Mouse (Mus musculus) heart, postnatal 14 days (tissue): Measurements from ENCODE around the gene Dtx3l. TPM values are rescaled to one million over a fixed set of nuclear protein-coding genes. Genes with fewer than 3 reads are reported as not detected.

Experiments
- DNase-seq, 2 experiments: peaks; one replicate each; pipeline ENCODE4 v3.0.0; 2021 to 2022
- intact Hi-C: fragments of 180-260 bp; cut with DNase I; formaldehyde crosslinking; loops from one replicate; pipeline ENCODE4 v1.15.1; 2025
- total RNA-seq, 2 experiments: library from RNA; stranded (reverse); gene quantifications; 2 replicates each; pipeline ENCODE4 v1.2.3; 2021

Dtx3l gene
- total RNA-seq, 2 experiments from 2014 or later = 9.4 to 9.9 TPM

GRCm38 (mm10) chr16:35933181-35933580 lies 5.8 kb downstream of the Dtx3l start:
- intact Hi-C loops = loop anchor here (10.0 kb wide), 1 partner anchor 198 kb away; no protein-coding TSS in a partner anchor

GRCm38 (mm10) chr16:35932179-35933055 lies 6.5 kb downstream of the Dtx3l start:
- intact Hi-C loops = loop anchor here (10.0 kb wide), 1 partner anchor 198 kb away; no protein-coding TSS in a partner anchor
- no peak for DNase-seq

More at GRCm38 (mm10) chr16:35933181-35933580, 5.8 kb downstream of the Dtx3l start:
- DNase-seq = no peak

- no peak for DNase-seq
- intact Hi-C loops = no loop called here
These were observed 14.6 kb downstream of the Dtx3l start for GRCm38 (mm10) chr16:35924341-35924740.

- intact Hi-C loops = no loop called here
- DNase-seq = no peak
These were observed 15.3 kb downstream of the Dtx3l start for GRCm38 (mm10) chr16:35923546-35924198.

DNA sequence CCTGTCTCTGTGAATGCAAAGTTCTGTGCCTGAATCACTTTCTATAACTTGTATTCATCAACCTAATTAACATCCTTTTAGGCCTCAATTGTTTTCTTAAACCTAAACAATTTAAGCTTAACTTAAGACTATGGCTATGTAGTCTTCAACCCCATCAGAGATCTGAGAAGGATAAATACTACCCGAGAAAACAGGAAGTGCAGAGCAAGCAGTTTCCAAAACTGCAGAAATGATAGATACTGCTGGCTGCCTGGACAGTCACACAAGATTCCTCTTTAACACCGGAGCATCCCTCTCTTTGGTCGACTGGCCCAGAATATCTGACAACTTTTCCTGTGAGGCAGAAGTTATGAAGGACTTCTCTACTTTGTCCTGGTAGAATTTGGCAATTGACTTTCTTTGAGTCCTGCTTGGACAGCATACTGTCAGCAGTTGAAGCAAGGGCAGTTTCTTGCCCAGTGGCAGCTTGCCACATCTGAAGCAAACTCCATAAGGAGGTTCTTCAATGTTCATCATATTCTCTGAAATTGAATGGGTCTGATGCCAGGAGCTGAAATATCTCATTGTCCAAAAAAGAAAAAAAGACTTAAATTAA lies 16.6 kb downstream of the Dtx3l start:
- no peak for DNase-seq
- intact Hi-C loops = no loop called here

DNA sequence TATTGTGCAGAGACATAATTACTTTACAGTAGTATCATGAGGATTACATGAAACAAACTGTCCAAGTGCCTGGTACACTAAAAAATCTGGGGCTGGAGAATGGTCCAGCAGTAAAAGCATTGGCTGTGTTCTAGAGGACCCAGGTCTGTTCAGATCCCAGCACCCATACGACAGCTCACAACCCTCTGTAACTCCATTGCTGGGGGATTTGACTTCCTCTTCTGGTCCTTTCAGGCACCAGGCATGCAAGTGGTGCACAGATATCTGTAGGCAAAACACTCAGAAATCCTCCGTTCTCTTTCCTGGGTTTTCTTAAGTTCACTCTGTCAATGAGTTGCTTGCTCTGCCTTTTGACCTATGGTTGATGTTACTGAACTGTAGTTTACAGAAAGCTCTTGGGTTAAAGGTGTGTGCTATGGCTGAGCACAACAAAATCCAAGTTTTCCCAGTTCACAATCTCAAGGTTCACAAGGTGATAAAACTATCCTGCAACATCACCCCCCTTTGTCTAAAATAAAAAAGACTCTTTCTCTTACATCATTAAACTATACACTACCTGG lies 17.2 kb downstream of the Dtx3l start:
- no peak for DNase-seq
- intact Hi-C loops = no loop called here

DNA sequence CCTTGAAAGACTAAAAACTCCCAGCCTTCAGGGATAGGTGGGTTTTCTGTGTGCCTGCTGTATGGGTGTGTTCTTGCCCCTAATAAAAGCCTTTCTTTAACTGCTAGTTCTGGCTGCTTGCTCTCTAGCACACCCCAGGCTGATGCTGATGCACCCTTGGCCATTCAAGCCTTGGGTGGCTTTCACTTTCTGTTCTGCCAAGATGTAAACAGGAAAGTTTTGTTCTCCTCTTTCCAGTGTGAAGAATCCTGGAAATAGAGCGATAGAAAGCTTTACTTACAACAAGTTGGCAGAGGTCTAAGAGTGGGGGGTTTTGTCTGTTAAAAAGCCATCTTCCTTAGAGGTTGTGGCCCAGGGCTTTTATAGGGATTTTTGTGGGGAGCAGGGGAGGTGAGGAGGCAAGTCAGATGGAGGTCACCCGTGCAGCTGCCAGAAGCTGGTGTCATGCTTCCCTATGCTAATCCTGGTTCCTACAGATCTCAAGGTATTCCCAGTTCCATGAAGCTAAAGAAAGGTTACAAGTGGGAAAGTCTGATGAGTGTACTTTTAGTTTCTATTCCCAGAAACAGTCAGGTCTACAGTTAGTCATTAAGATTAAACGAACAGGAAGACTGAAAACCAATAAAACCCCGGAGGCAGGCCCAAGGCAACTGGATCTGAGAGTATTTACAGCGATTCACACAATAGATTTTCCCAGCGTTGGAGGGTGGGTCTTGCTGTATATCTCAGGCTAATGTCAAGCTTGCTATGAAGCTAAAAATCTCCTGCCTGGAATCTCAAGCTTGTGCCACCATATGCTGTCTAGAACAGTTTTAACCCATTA lies 20.0 kb downstream of the Dtx3l start:
- no peak for DNase-seq
- intact Hi-C loops = no loop called here

GRCm38 (mm10) chr16:35914301-35914700 lies 24.6 kb downstream of the Dtx3l start:
- intact Hi-C loops = no loop called here
- no peak for DNase-seq

DNA sequence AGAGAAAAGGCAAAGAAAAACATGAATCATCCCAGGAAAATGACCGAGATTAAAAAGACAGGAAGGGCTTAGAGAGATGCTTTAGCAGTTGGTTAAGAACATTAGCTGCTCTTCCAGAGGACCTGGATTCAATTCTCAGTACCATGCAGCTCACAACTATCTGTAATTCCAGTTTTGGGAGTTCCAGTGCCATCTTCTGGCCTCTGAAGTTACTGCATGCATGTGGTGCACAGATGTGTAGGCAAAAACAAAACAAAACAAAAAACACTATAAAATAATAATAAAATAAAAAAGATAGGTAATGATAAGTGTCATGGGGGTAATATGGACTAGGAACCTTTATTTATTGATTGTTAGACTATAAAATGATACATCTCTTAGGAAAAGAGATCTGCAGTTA lies 25.4 kb downstream of the Dtx3l start:
- DNase-seq = peak in 1 of 2 experiments; percentile 35

DNA sequence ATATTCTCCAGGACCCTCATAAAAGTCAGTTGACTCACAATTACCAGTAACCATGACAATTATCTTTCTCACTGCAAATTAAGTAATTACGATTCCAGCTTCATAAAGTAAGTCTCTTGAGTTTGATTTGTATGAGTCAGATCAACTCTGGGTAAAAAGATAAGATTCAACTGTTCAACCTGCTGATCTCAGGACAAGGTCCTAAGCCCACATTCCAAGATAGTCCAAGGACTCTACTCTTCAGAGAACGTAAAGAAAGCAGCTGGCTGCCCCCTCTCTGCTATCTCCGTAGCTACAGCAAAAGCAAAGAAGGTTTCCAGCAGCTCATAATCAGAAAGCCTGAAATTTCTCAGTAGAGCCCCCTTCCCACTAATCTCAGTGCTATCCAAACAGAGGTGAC lies 27.5 kb downstream of the Dtx3l start:
- intact Hi-C loops = no loop called here
- no peak for DNase-seq

More for the DNA sequence above, 25.4 kb downstream of the Dtx3l start:
- intact Hi-C loops = no loop called here

- intact Hi-C loops = no loop called here
- peak; percentile 4 to 12 for DNase-seq
These were observed 31.3 kb downstream of the Dtx3l start for GRCm38 (mm10) chr16:35907432-35908201.

DNA sequence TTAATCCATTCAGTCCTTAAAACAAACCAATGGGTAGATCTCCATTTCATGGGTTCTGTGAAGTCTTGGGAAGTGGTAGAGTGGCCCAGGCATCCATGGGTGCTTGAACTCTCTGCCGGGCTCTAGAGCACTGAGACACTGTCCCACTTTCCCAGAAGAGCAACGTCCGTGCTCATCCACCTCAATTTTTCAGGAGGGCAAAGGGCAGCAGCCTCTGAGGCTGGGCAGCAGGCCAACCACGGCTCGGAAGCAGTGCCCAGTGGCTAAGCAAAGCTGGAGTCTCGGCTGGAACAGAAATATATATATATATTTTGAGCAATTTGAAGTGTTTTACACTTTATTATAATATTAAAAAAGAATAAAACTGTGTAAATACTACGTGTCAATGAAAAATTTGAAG lies 32.1 kb downstream of the Dtx3l start:
- intact Hi-C loops = no loop called here
- no peak for DNase-seq

GRCm38 (mm10) chr16:35905819-35906485 lies 33.0 kb downstream of the Dtx3l start:
- intact Hi-C loops = no loop called here
- no peak for DNase-seq

DNA sequence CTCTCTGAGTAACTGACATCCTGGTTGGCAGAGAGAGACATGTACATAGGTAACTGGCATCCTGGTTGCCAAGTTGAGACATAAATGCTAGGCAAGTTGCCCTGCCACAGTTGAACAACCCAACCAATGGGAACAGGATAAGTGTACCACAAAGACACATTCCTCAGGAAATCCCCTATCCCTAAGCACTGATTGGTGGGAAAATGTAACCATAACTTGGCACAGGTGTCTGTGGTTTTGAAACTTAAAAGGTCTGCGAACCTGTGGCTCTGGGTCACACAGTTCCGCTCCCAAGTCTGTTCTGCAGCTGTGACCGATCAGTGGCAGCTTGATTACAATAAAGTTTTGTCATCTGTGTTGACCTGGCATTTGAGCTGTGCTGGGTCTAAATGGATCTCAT lies 33.6 kb downstream of the Dtx3l start:
- intact Hi-C loops = no loop called here
- no peak for DNase-seq

DNA sequence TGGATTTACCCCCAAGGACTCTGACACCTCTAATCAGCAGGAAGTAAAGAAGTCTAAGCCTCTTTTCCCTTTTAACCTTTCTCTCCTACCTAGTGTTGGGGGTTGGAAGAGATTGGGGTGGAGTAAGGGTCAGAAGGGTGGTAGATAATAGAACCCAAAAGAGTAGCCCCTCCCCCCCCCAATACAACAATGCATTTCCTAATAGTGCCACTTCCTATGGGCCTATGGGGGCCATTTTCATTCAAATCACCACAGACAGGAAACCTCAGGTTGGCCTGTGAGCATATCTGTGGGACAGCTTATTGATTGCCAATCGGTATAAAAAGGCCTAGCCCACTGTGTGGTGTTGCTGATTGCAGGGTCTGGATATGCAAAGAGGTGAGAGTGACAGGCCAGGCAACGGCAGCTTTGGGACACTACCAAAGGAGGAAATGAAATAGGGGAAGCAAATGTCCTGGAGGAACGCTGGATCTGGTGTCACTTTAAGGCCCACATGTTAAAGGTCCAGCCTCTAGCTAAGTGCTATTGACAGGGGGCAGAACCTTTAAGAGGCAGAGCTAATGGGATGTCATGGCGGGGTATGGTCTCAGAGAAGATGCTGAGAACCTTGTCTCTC lies 34.7 kb downstream of the Dtx3l start:
- intact Hi-C loops = no loop called here
- DNase-seq = no peak

DNA sequence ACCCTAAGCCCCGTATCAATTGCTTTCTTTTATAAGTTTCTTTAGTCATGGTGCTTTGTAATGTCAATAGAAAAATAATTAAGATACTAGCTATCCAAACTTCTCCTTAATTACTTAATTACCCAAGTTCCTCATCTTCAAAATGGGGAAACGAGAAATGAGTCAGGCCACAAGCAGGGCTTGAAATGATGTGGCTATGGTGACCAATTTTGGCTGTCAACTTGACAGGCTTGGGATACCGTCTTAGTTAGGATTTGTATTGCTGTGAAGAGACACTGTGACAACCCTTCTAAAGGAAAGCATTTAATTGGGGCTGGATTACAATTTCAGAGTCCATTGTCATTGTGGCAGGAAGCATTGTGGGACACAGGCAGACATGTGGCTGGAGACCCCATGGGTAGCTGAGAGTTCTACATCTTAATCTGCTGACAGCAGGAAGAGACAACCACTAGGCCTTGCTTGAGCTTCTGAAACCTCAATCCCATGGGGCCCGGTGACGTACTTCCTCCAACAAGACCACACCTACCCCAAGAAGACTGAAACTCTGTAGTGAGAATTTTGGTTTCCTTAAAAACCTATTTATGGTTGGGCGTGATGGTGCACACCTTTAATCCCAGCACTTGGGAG lies 35.8 kb downstream of the Dtx3l start:
- no peak for DNase-seq
- intact Hi-C loops = no loop called here

- intact Hi-C loops = no loop called here
These were observed 38.4 kb downstream of the Dtx3l start for GRCm38 (mm10) chr16:35900541-35900940.

GRCm38 (mm10) chr16:35894997-35895396 lies 44.0 kb downstream of the Dtx3l start:
- DNase-seq = no peak
- intact Hi-C loops = no loop called here

More at GRCm38 (mm10) chr16:35900541-35900940, 38.4 kb downstream of the Dtx3l start:
- no peak for DNase-seq
